Mouse (Mus musculus) hindbrain, embryonic 12.5 days (tissue): Measurements from ENCODE around the gene Vmn1r48. TPM values are rescaled to one million over a fixed set of nuclear protein-coding genes. Genes with fewer than 3 reads are reported as not detected.
"Not testable (repeated sequence)": the region's sequence is repeated elsewhere in the genome, so short reads cannot be mapped to it uniquely, and the experiment has no call there.

ENCODE experiments used
- ATAC-seq: fragments of 200-750 bp; cut with Nextera tagmentation; 2 replicates; pipeline ENCODE4 v1.8.0; 2017; ENCODE audit warnings: moderate TSS enrichment; ENCODE audit not compliant: low FRiP score
- H3K27ac ChIP-seq: fragments of 300-500 bp; sonication (generic); 2 replicates; pipeline ENCODE4 v1.5.1; 2016; ENCODE audit warnings: mild to moderate bottlenecking
- H3K27me3 ChIP-seq: fragments of 300-500 bp; sonication (generic); 2 replicates; pipeline ENCODE4 v1.6.1; 2016; ENCODE audit warnings: mild to moderate bottlenecking
- H3K36me3 ChIP-seq: fragments of 300-500 bp; sonication (generic); 2 replicates; pipeline ENCODE4 v1.6.1; 2016; ENCODE audit warnings: mild to moderate bottlenecking
- H3K4me1 ChIP-seq: fragments of 300-500 bp; sonication (generic); 2 replicates; pipeline ENCODE4 v1.6.1; 2016
- H3K4me2 ChIP-seq: fragments of 300-500 bp; sonication (generic); replicated peaks from 2 replicates; pipeline ENCODE4 v1.6.1; 2016; ENCODE audit warnings: mild to moderate bottlenecking
- H3K4me3 ChIP-seq: fragments of 300-500 bp; sonication (generic); 2 replicates; pipeline ENCODE4 v1.5.1; 2016; ENCODE audit warnings: mild to moderate bottlenecking
- H3K9ac ChIP-seq: fragments of 300-500 bp; sonication (generic); 2 replicates; pipeline ENCODE4 v1.6.1; 2016; ENCODE audit warnings: mild to moderate bottlenecking, moderate library complexity
- H3K9me3 ChIP-seq: fragments of 300-500 bp; sonication (generic); replicated peaks from 2 replicates; pipeline ENCODE4 v1.6.1; 2016; ENCODE audit warnings: mild to moderate bottlenecking
- WGBS: fragments of 180-500 bp; shearing (Covaris S2); methylation state at CpG from one replicate; pipeline ENCODE4 v1.1.7; 2016; 5-methylcytosine and 5-hydroxymethylcytosine counted together
- polyA plus RNA-seq: library from polyadenylated mRNA; unstranded; fragments of >200 nt; fragmentation: Nextera tagmentation; extraction: Ambion mirVana; gene quantifications from 2 replicates; pipeline ENCODE4 v1.2.1, GENCODE M21; 2016

The Vmn1r48 gene
- not detected in 2 replicates for polyA plus RNA-seq

DNA sequence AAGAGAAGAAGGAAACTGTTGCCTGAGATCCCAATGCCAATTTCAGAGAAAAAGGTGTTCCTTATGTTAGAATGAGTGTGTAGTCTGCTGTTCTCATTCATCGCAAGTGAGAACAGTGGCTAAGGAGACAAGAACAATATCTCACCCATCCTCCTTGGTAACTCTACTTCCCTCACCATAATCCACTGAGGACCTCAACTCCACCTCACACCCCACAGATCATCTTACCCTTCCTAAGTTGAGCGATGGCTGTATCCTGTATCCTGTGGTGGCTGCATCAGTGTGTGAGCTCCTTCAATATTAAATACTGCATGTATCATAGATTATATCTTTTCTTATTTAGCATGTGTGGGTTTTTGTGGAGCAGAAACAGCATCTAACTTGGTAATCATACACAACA is at the start of gene Vmn1r48:
Vmn1r48 (minus strand) TSS at position 101 of the 400 bp plus-strand sequence.
- H3K4me1 ChIP-seq, H3K4me2 ChIP-seq, H3K9me3 ChIP-seq, H3K4me3 ChIP-seq, ATAC-seq, H3K9ac ChIP-seq, H3K27me3 ChIP-seq, H3K36me3 ChIP-seq, H3K27ac ChIP-seq: not testable (repeated sequence)
- WGBS: no CpG with 5 or more reads among the region's 2 CpGs

GRCm38 (mm10) chr6:90078406-90078805 is 41.8 kb upstream of the Vmn1r48 start, which contains the start of gene Vmn1r49:
TSS of gene Vmn1r49 (minus strand) at chr6:90078506.
- Histone ChIP-seq H3K36me3 (no peaks in the 10 kb centered on the region), H3K4me2 (no peak within 1 kb of the TSS), H3K27me3 (no peaks in the 10 kb centered on the region), H3K9me3 (peaks cover 31% of the 10 kb centered on the region), H3K4me1 (no peaks in the 10 kb centered on the region), H3K4me3 (no peak within 1 kb of the TSS), H3K27ac (no peak within 1 kb of the TSS), H3K9ac (no peak within 1 kb of the TSS)
- 81% methylated on average over 4 of the region's 4 CpGs for WGBS
- no peak for ATAC-seq

DNA sequence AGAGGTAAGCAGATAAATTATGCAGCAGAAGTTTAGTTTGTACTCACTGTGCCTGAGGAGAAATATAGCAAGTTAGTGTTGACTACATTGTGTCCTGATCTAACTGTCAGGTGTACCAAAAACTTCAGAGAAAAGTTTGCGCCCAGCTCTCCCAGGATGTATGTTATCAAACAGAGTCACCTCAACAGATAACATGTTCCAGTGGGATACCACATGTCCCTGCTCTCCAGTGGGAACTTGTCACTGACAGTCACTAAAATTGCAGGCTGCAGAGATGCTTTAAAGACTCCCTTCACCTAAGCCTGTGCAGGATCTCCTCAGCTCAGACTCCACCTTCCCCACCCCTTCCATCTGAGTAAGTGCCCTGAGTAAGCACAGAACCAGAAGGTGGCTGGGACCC is 20.8 kb downstream of the Vmn1r48 start, which contains the start of gene Vmn1r47:
Vmn1r47 (plus strand) TSS at position 301 of the 400 bp plus-strand sequence.
- H3K4me3 ChIP-seq, ATAC-seq, H3K27me3 ChIP-seq, H3K9me3 ChIP-seq, H3K27ac ChIP-seq, H3K4me1 ChIP-seq, H3K9ac ChIP-seq, H3K4me2 ChIP-seq, H3K36me3 ChIP-seq: not testable (repeated sequence)
- WGBS: 97% methylated on average over 1 of the region's 1 CpGs

- no peaks in the 10 kb centered on the region for H3K4me1 ChIP-seq
- no peaks in the 10 kb centered on the region for H3K27me3 ChIP-seq
- WGBS: 19% methylated on average over 1 of the region's 1 CpGs
- ATAC-seq: no peak
- no peaks in the 10 kb centered on the region for H3K36me3 ChIP-seq
- H3K4me3 ChIP-seq: no peak overlapping the region
- H3K9me3 ChIP-seq: peaks cover 14% of the 10 kb centered on the region
- H3K4me2 ChIP-seq: no peak overlapping the region
- H3K27ac ChIP-seq: no peak overlapping the region
- no peak overlapping the region for H3K9ac ChIP-seq
Observed at GRCm38 (mm10) chr6:89985989-89986388, 50.7 kb downstream of the Vmn1r48 start.

Other genes starting within 250 kb of the Vmn1r48 start
- gene Vmn1r42, start 160.4 kb downstream of the Vmn1r48 start, polyA plus RNA-seq: not detected in 2 replicates
- gene Vmn1r43, start 160.4 kb downstream of the Vmn1r48 start, polyA plus RNA-seq: not detected in 2 replicates
- not detected in 2 replicates for gene Vmn1r44, start 153.2 kb downstream of the Vmn1r48 start, polyA plus RNA-seq
- not detected in 2 replicates for gene Vmn1r45, start 96.2 kb downstream of the Vmn1r48 start, polyA plus RNA-seq
- not detected in 2 replicates for gene Vmn1r46, start 67.5 kb downstream of the Vmn1r48 start, polyA plus RNA-seq
- gene Vmn1r47, start 20.7 kb downstream of the Vmn1r48 start, polyA plus RNA-seq: not detected in 2 replicates
- gene Vmn1r49, start 41.7 kb upstream of the Vmn1r48 start, polyA plus RNA-seq: not detected in 2 replicates
- not detected in 2 replicates for gene Vmn1r50, start 64.6 kb upstream of the Vmn1r48 start, polyA plus RNA-seq
- gene Vmn1r51, start 85.8 kb upstream of the Vmn1r48 start, polyA plus RNA-seq: not detected in 2 replicates
- gene Vmn1r52, start 138.0 kb upstream of the Vmn1r48 start, polyA plus RNA-seq: not detected in 2 replicates
- gene V1ra8, start 166.0 kb upstream of the Vmn1r48 start, polyA plus RNA-seq: not detected in 2 replicates
- not detected in 2 replicates for gene Vmn1r53, start 187.6 kb upstream of the Vmn1r48 start, polyA plus RNA-seq
- gene Vmn1r54, start 209.5 kb upstream of the Vmn1r48 start, polyA plus RNA-seq: 0.08 TPM in 1 of 2 replicates, not detected in the other